Mouse (Mus musculus): Measurements from ENCODE around the gene Dgcr8. TPM values are rescaled to one million over a fixed set of nuclear protein-coding genes. Genes with fewer than 3 reads are reported as not detected.

The Dgcr8 gene
- total RNA-seq, 1 experiment: 65.7 TPM

GRCm38 (mm10) chr16:18288166-18288565 is 880 bp downstream of the Dgcr8 start:
- H3K9ac ChIP-seq (ENCODE audit: insufficient read depth, low read depth, low read length, poor library complexity, severe bottlenecking): peak overlapping the region; percentile 93

DNA sequence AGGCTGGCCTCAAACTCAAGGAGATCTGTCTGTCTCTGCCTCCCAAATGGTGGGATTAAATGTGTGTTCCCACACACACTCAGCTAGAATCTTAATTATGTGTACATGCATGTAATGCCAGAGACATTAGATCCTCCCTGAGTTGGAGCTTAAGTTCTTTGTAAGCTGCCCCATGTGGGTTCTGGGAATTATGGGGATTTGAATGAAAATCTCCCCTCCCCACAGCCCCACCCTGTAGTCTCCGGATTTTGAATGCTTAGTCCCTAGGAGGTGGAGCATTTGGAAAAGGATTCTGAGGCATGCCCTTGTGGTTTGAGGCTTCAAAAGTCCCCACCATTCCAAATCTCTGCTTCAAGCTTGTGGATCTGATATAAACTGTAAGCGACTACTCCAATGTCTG is 13.9 kb downstream of the Dgcr8 start:
- Histone ChIP-seq H3K9ac (ENCODE audit: insufficient read depth, low read depth, low read length, poor library complexity, severe bottlenecking) (no peak overlapping the region; the same call in 1 of the 2 replicates), H3K36me3 (ENCODE audit: control insufficient read depth, insufficient read depth, low read length, poor library complexity, severe bottlenecking) (peaks cover 40% of the 10 kb centered on the region), H3K4me3 (ENCODE audit: insufficient read depth in 1 of 2, low read depth in 1 of 2, low read length in 2 of 2, poor library complexity in 1 of 2, severe bottlenecking in 1 of 2) (no peak overlapping the region), H3K27ac (ENCODE audit: insufficient read depth, low read depth, low read length, poor library complexity, severe bottlenecking) (peak overlapping the region; percentile 79; the same call in 1 of the 2 replicates), H3K9me3 (ENCODE audit: control insufficient read depth, insufficient read depth, low read depth, low read length) (no peaks in the 10 kb centered on the region), H3K4me1 (ENCODE audit: control insufficient read depth in 2 of 2, insufficient read depth in 2 of 2, low read length in 2 of 2, poor library complexity in 1 of 2) (peaks cover 0 to 4% of the 10 kb centered on the region in 2 experiments; a peak in 1 of 4 replicates)
- in situ Hi-C loops (cut with MboI; ENCODE audit: low sequenced_read_pairs in 2 of 2, unreplicated experiment in 2 of 2): no loop called here
- peak; percentile 29 for DNase-seq (ENCODE audit: low read depth, low spot score)
- no peak for TF ChIP-seq ZNF384 (IDR thresholded peaks at IDR 0.05; ENCODE audit: low read depth, low read length)
- no peak for TF ChIP-seq CHD2 (IDR thresholded peaks at IDR 0.05; ENCODE audit: low read depth, low read length)
- no peak for TF ChIP-seq HCFC1 (IDR thresholded peaks at IDR 0.05; ENCODE audit: borderline replicate concordance, insufficient read depth, low read length)
- no peak for TF ChIP-seq ZC3H11A (IDR thresholded peaks at IDR 0.05; ENCODE audit: borderline replicate concordance, low read depth, low read length)
- TF ChIP-seq MAFK (IDR thresholded peaks at IDR 0.05; ENCODE audit: insufficient read depth, low read depth, low read length): no peak

More at GRCm38 (mm10) chr16:18288166-18288565, 880 bp downstream of the Dgcr8 start:
- in situ Hi-C loops (cut with MboI; ENCODE audit: low sequenced_read_pairs in 2 of 2, unreplicated experiment in 2 of 2): no loop called here
- H3K9me3 ChIP-seq (ENCODE audit: control insufficient read depth, insufficient read depth, low read depth, low read length): no peaks in the 10 kb centered on the region
- no peak overlapping the region for H3K27ac ChIP-seq (ENCODE audit: insufficient read depth, low read depth, low read length, poor library complexity, severe bottlenecking)
- peak overlapping the region; percentile 89 to 99 for H3K4me3 ChIP-seq (ENCODE audit: insufficient read depth in 1 of 2, low read depth in 1 of 2, low read length in 2 of 2, poor library complexity in 1 of 2, severe bottlenecking in 1 of 2)
- peaks cover 20% of the 10 kb centered on the region for H3K36me3 ChIP-seq (ENCODE audit: control insufficient read depth, insufficient read depth, low read length, poor library complexity, severe bottlenecking)
- no peak for DNase-seq (ENCODE audit: low read depth, low spot score)
- TF ChIP-seq MAFK (IDR thresholded peaks at IDR 0.05; ENCODE audit: insufficient read depth, low read depth, low read length): no peak
- peaks cover 0 to 7% of the 10 kb centered on the region in 2 experiments; a peak in 2 of 4 replicates for H3K4me1 ChIP-seq (ENCODE audit: control insufficient read depth in 2 of 2, insufficient read depth in 2 of 2, low read length in 2 of 2, poor library complexity in 1 of 2)

DNA sequence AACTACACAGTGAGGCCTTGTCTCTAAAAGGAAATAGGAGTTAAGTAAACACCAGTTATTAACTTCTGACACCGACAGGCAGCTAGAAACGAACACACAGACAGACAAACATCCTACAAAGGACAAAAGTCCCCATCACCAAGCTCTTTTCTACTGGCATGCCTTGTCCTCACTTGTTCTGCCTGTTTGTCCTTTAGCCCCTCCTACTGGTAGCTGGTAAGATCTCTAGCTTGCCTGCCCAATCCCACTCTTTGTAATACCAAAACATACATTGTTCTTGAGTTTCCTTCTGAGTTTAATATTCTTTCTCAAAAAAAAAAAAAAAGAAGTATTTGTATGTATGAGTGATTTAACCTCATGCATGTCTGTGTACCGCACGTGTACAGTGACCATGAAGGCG is 20.9 kb downstream of the Dgcr8 start:
- no peak overlapping the region for H3K4me3 ChIP-seq (ENCODE audit: insufficient read depth in 1 of 2, low read depth in 1 of 2, low read length in 2 of 2, poor library complexity in 1 of 2, severe bottlenecking in 1 of 2)
- H3K4me1 ChIP-seq (ENCODE audit: control insufficient read depth in 2 of 2, insufficient read depth in 2 of 2, low read length in 2 of 2, poor library complexity in 1 of 2): peaks cover 2% of the 10 kb centered on the region in 2 experiments; a peak in 1 of 4 replicates
- no peak for DNase-seq (ENCODE audit: low read depth, low spot score)
- H3K27ac ChIP-seq (ENCODE audit: insufficient read depth, low read depth, low read length, poor library complexity, severe bottlenecking): no peak overlapping the region
- H3K9me3 ChIP-seq (ENCODE audit: control insufficient read depth, insufficient read depth, low read depth, low read length): no peaks in the 10 kb centered on the region
- peaks cover 24% of the 10 kb centered on the region for H3K36me3 ChIP-seq (ENCODE audit: control insufficient read depth, insufficient read depth, low read length, poor library complexity, severe bottlenecking)
- TF ChIP-seq ZNF384 (IDR thresholded peaks at IDR 0.05; ENCODE audit: low read depth, low read length): no peak
- no peak for TF ChIP-seq HCFC1 (IDR thresholded peaks at IDR 0.05; ENCODE audit: borderline replicate concordance, insufficient read depth, low read length)
- no peak for TF ChIP-seq MAFK (IDR thresholded peaks at IDR 0.05; ENCODE audit: insufficient read depth, low read depth, low read length)
- in situ Hi-C loops (cut with MboI; ENCODE audit: low sequenced_read_pairs in 2 of 2, unreplicated experiment in 2 of 2): no loop called here
- no peak overlapping the region for H3K9ac ChIP-seq (ENCODE audit: insufficient read depth, low read depth, low read length, poor library complexity, severe bottlenecking)

- H3K4me3 ChIP-seq (ENCODE audit: insufficient read depth in 1 of 2, low read depth in 1 of 2, low read length in 2 of 2, poor library complexity in 1 of 2, severe bottlenecking in 1 of 2): no peak overlapping the region
- H3K4me1 ChIP-seq (ENCODE audit: control insufficient read depth in 2 of 2, insufficient read depth in 2 of 2, low read length in 2 of 2, poor library complexity in 1 of 2): 0 out of 4 replicates have a peak, but pooled peaks cover 0 to 2% of the 10 kb centered on the region in 2 experiments
- no peak for TF ChIP-seq HCFC1 (IDR thresholded peaks at IDR 0.05; ENCODE audit: borderline replicate concordance, insufficient read depth, low read length)
- no peak for TF ChIP-seq CHD2 (IDR thresholded peaks at IDR 0.05; ENCODE audit: low read depth, low read length)
- no peak for TF ChIP-seq MAFK (IDR thresholded peaks at IDR 0.05; ENCODE audit: insufficient read depth, low read depth, low read length)
- no peak for TF ChIP-seq ZC3H11A (IDR thresholded peaks at IDR 0.05; ENCODE audit: borderline replicate concordance, low read depth, low read length)
- TF ChIP-seq ZNF384 (IDR thresholded peaks at IDR 0.05; ENCODE audit: low read depth, low read length): no peak
- DNase-seq (ENCODE audit: low read depth, low spot score): no peak
- no peak overlapping the region for H3K9ac ChIP-seq (ENCODE audit: insufficient read depth, low read depth, low read length, poor library complexity, severe bottlenecking)
- no peaks in the 10 kb centered on the region for H3K9me3 ChIP-seq (ENCODE audit: control insufficient read depth, insufficient read depth, low read depth, low read length)
- peaks cover 24% of the 10 kb centered on the region for H3K36me3 ChIP-seq (ENCODE audit: control insufficient read depth, insufficient read depth, low read length, poor library complexity, severe bottlenecking)
- in situ Hi-C loops (cut with MboI; ENCODE audit: low sequenced_read_pairs in 2 of 2, unreplicated experiment in 2 of 2): no loop called here
- no peak overlapping the region for H3K27ac ChIP-seq (ENCODE audit: insufficient read depth, low read depth, low read length, poor library complexity, severe bottlenecking)
Observed at GRCm38 (mm10) chr16:18265024-18265423, 24.0 kb downstream of the Dgcr8 start.

- in situ Hi-C loops (cut with MboI; ENCODE audit: low sequenced_read_pairs in 2 of 2, unreplicated experiment in 2 of 2): no loop called here
- no peak for DNase-seq (ENCODE audit: low read depth, low spot score)
- Histone ChIP-seq H3K27ac (ENCODE audit: insufficient read depth, low read depth, low read length, poor library complexity, severe bottlenecking) (no peak within 1 kb of the TSS), H3K36me3 (ENCODE audit: control insufficient read depth, insufficient read depth, low read length, poor library complexity, severe bottlenecking) (peaks cover 47% of the 10 kb centered on the region), H3K9me3 (ENCODE audit: control insufficient read depth, insufficient read depth, low read depth, low read length) (no peaks in the 10 kb centered on the region), H3K4me1 (ENCODE audit: control insufficient read depth in 2 of 2, insufficient read depth in 2 of 2, low read length in 2 of 2, poor library complexity in 1 of 2) (no peaks in the 10 kb centered on the region), H3K4me3 (ENCODE audit: insufficient read depth in 1 of 2, low read depth in 1 of 2, low read length in 2 of 2, poor library complexity in 1 of 2, severe bottlenecking in 1 of 2) (no peak within 1 kb of the TSS), H3K9ac (ENCODE audit: insufficient read depth, low read depth, low read length, poor library complexity, severe bottlenecking) (no peak within 1 kb of the TSS)
- TF ChIP-seq HCFC1 (IDR thresholded peaks at IDR 0.05; ENCODE audit: borderline replicate concordance, insufficient read depth, low read length): no peak
- no peak for TF ChIP-seq MAFK (IDR thresholded peaks at IDR 0.05; ENCODE audit: insufficient read depth, low read depth, low read length)
- no peak for TF ChIP-seq CHD2 (IDR thresholded peaks at IDR 0.05; ENCODE audit: low read depth, low read length)
- no peak for TF ChIP-seq ZC3H11A (IDR thresholded peaks at IDR 0.05; ENCODE audit: borderline replicate concordance, low read depth, low read length)
- TF ChIP-seq ZNF384 (IDR thresholded peaks at IDR 0.05; ENCODE audit: low read depth, low read length): no peak
Observed at GRCm38 (mm10) chr16:18258221-18258620, 30.8 kb downstream of the Dgcr8 start, which contains the start of gene Gm49776. Gm49776 (minus strand) TSS chr16:18258321.

Measured in ES-E14 (cell line).